Mouse (Mus musculus): Measurements from ENCODE around the gene Aida. TPM values are rescaled to one million over a fixed set of nuclear protein-coding genes. Genes with fewer than 3 reads are reported as not detected.

Gene Aida
- polyA plus RNA-seq (2014; fragmentation: Illumina TruSeq; extraction: RNeasy Lipid Tissue Mini Kit (QIAGEN cat#74804)), result 147 TPM

DNA sequence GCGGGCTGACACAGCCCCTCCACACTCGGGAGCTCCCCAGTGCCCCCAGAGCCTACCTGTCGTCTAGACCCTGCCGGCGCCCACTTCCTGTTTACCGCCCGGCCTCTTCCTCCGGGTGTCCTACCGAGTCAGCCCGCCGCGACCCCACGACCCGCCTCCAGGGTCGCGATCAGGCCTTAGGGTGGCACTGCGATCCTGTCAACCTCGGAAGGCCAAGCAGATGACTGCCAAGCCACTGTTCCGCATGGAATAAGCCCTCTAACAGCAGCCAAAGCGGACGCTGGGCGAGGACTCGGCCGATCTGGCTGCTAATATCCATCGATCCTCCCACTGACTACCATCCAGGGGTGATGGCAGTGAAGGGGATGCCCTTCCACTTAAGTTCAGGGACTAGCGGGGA, at the start of gene Aida:
Gene Aida (plus strand): TSS at position 126 of the 400 bp plus-strand sequence.

GRCm38 (mm10) chr1:183296877-183297383, 540 bp downstream of the Aida start, which contains the start of gene Brox:
Brox (minus strand) TSS chr1:183297269.

GRCm38 (mm10) chr1:183369427-183370014, 73.1 kb downstream of the Aida start, which contains the start of gene Mia3:
Mia3 (minus strand) TSS chr1:183369553.

Other genes with a start within 250 kb of the Aida start
- 2.7 TPM for gene Disp1, start 75.1 kb upstream of the Aida start, polyA plus RNA-seq (2014; fragmentation: Illumina TruSeq; extraction: RNeasy Lipid Tissue Mini Kit (QIAGEN cat#74804))
- 107 TPM for gene Brox, start 679 bp downstream of the Aida start, polyA plus RNA-seq (2014; fragmentation: Illumina TruSeq; extraction: RNeasy Lipid Tissue Mini Kit (QIAGEN cat#74804))
- gene Mia3, start 73.0 kb downstream of the Aida start, polyA plus RNA-seq (2014; fragmentation: Illumina TruSeq; extraction: RNeasy Lipid Tissue Mini Kit (QIAGEN cat#74804)), result 290 TPM
- gene Taf1a, start 92.4 kb downstream of the Aida start, polyA plus RNA-seq (2014; fragmentation: Illumina TruSeq; extraction: RNeasy Lipid Tissue Mini Kit (QIAGEN cat#74804)), result 16.6 TPM
- not detected for gene Hhipl2, start 121.6 kb downstream of the Aida start, polyA plus RNA-seq (2014; fragmentation: Illumina TruSeq; extraction: RNeasy Lipid Tissue Mini Kit (QIAGEN cat#74804))